Mouse (Mus musculus) testis, adult 2 months (tissue): ENCODE results near the gene Rnf38.

ENCODE experiments used
- CTCF ChIP-seq: fragments of 200-500 bp; IDR thresholded peaks from 2 replicates; pipeline ENCODE4 v1.5.1; 2012; ENCODE audit warnings: low read depth, mild to moderate bottlenecking, inconsistent platforms, low read length, moderate library complexity; ENCODE audit not compliant: control insufficient read depth, insufficient read depth, insufficient replicate concordance
- POLR2A ChIP-seq: fragments of 200-500 bp; IDR thresholded peaks from 2 replicates; pipeline ENCODE4 v1.6.1; 2012; ENCODE audit warnings: low read depth, mild to moderate bottlenecking, inconsistent platforms, low read length, moderate library complexity; ENCODE audit not compliant: control insufficient read depth

DNA sequence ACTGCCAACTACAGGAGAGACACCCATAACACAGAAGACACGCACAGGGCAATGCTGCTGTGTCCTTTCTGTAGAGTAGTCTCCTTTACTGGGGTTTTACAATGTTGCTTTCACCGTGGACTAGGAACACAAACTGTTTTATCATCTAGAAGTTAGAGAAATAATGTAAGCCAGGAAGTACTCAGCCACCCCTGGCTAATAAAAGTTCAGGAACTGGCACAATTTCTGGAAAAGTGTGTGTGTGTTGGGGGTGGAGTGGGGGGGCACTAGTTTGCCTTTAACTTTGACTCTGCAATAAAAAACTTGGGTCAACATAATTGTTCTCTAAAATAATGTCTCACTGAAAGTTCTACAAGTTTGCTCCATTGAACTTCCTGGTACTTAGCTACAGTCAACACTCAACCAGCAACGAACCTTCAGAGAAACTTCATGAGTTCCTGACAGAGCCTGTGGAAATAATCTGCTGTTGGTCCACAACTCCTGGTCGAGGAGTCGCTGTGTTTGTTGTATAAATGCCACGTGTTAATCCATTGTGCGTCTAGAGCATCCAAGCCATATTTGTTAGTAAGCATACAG is 155.1 kb downstream of the Rnf38 start:
- TF ChIP-seq CTCF (no peak), POLR2A (no peak)
